Mouse (Mus musculus) ES-Bruce4 (cell line): Measurements from ENCODE around the gene Fmo2.

Source experiments
- CTCF ChIP-seq: IDR thresholded peaks from one replicate; pipeline ENCODE4 v1.8.1; 2011; ENCODE audit warnings: low read depth, low read length
- EP300 ChIP-seq: IDR thresholded peaks from 2 replicates; pipeline ENCODE4 v1.6.1; 2011; ENCODE audit warnings: low read depth, low read length; ENCODE audit not compliant: insufficient read depth
- POLR2A ChIP-seq: IDR thresholded peaks from one replicate; pipeline ENCODE4 v1.8.1; 2011; ENCODE audit warnings: low read length; ENCODE audit not compliant: insufficient read depth

DNA sequence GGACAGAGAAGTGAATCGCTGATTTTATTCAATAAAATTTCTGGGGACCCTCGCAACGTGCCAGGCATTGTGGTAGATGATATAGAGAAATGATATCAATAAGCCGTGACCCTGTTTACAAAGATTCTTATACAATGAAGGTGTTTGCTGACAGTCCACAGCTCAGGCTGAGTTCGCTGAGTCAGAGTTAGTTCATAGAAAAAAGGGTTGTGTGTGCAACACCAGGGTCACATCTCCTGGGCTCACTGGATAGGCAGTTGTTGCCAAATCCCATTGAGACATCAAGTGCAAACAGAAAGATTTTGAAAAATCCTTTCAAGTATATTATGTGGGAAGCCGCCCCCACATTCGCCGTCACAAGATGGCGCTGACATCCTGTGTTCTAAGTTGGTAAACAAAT is 58.3 kb downstream of the Fmo2 start:
- TF ChIP-seq EP300 (no peak), POLR2A (no peak), CTCF (no peak)
